Mouse (Mus musculus) C2C12 (cell line): ENCODE measurements around the gene Dcdc2a. TPM values are rescaled to one million over a fixed set of nuclear protein-coding genes. Genes with fewer than 3 reads are reported as not detected.

Experiments
- H3K27me3 ChIP-seq: one replicate; pipeline ENCODE4 v1.6.1; 2011; ENCODE audit not compliant: control insufficient read depth, insufficient read depth, insufficient read length
- H3K36me3 ChIP-seq: one replicate; pipeline ENCODE4 v1.6.1; 2011; ENCODE audit not compliant: control insufficient read depth, insufficient read depth
- H3K4me3 ChIP-seq: one replicate; pipeline ENCODE4 v1.5.1; 2011; ENCODE audit warnings: mild to moderate bottlenecking, control low read depth; ENCODE audit not compliant: poor library complexity, insufficient read depth, severe bottlenecking
- H3K79me2 ChIP-seq: one replicate; pipeline ENCODE4 v1.6.1; 2011; ENCODE audit not compliant: control insufficient read depth, insufficient read depth
- H3K79me3 ChIP-seq: one replicate; pipeline ENCODE4 v1.6.1; 2011; ENCODE audit warnings: low read depth, control low read depth
- H3ac ChIP-seq: one replicate; pipeline ENCODE3; 2011; ENCODE audit warnings: low read depth; ENCODE audit not compliant: control insufficient read depth, insufficient read length
- CEBPB ChIP-seq: IDR thresholded peaks from one replicate; pipeline ENCODE4 v1.6.1; 2011; ENCODE audit warnings: low read depth, mild to moderate bottlenecking, control low read depth, moderate library complexity
- CTCF ChIP-seq: IDR thresholded peaks from one replicate; pipeline ENCODE4 v1.5.1; 2011; ENCODE audit not compliant: control insufficient read depth, insufficient read depth, insufficient read length
- FOSL1 ChIP-seq: IDR thresholded peaks from one replicate; pipeline ENCODE4 v1.8.0; 2011; ENCODE audit warnings: mild to moderate bottlenecking, low read length; ENCODE audit not compliant: poor library complexity, insufficient read depth, severe bottlenecking
- MAX ChIP-seq: IDR thresholded peaks from one replicate; pipeline ENCODE4 v1.6.1; 2011; ENCODE audit warnings: mild to moderate bottlenecking, control low read depth
- MYOD1 ChIP-seq: IDR thresholded peaks from one replicate; pipeline ENCODE4 v1.6.1; 2011; ENCODE audit warnings: low read depth; ENCODE audit not compliant: control insufficient read depth, insufficient read length
- MYOG ChIP-seq: IDR thresholded peaks from one replicate; pipeline ENCODE4 v1.6.1; 2011; ENCODE audit not compliant: control insufficient read depth, insufficient read length; ENCODE audit errors: extremely low read depth
- USF1 ChIP-seq: IDR thresholded peaks from one replicate; pipeline ENCODE4 v1.6.1; 2011; ENCODE audit warnings: low read depth, mild to moderate bottlenecking, control low read depth, moderate library complexity
- polyA plus RNA-seq: library from polyadenylated mRNA; unstranded; fragments of >200 nt; fragmentation: generic; extraction: Trizol; gene quantifications from one replicate; pipeline ENCODE4 v1.2.1, GENCODE M21; 2012; ENCODE audit warnings: missing spikeins

The Dcdc2a gene
- polyA plus RNA-seq, 1 experiment, result not detected

DNA sequence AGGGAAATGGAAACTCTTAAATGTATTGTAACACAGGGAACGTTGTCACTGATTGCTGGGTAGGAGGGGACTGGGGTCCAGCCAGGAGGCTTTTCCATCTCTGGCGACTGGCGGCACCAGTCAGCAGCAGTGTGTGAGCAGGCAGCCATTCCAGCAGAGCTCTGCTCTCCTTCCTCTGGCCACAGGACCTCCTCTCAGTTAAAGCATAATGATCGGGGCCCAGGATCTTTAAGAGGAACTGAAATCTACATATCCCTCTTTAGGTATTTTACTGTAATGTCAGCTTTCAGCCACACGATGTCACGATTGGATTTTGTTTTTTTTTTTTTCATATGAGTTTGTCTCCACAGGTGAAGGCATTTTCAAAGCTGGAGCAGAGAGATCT, 131.5 kb downstream of the Dcdc2a start:
- H3K36me3 ChIP-seq, result no peaks in the 10 kb centered on the region
- TF ChIP-seq USF1, result no peak
- peaks cover 4% of the 10 kb centered on the region for H3K27me3 ChIP-seq
- H3K79me2 ChIP-seq, result no peaks in the 10 kb centered on the region
- H3K79me3 ChIP-seq, result no peaks in the 10 kb centered on the region
- no peak overlapping the region for H3K4me3 ChIP-seq
- no peak overlapping the region for H3ac ChIP-seq

DNA sequence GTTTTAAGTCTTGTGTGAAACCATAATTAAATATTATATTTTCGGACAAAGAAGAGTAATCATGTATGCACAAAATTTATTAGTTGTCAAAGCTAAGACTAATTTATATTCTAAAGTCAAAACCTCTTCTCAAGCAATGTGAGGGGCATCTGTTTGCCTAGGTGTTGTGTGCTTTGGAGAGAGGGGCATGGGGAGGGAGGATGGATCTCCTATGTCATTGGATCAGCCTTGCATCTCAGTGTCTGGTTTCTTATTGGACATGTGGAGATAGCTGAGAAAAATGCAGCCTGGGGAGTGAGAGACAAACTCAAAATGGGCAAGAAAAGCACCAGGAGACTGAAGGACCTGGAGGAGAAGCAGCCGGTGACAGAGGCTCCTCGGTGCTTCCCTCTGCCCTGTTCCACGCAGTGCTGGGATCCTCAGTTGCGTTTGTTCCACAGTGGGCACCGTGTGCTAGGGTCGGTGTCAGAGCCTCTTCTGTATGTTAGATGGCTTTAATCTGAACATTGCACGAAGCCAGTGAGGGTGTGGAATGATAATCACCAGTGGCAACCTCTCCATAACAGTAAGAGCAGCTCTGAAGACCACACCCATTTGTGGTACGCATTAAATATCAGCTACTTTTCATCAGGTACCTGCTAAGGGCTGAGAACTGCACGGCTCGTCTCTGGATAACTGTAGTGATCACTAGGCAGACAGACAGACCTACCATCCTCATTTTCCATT, 133.8 kb downstream of the Dcdc2a start:
- no peak overlapping the region for H3K4me3 ChIP-seq
- H3K36me3 ChIP-seq, result no peaks in the 10 kb centered on the region
- H3K27me3 ChIP-seq, result peaks cover 4% of the 10 kb centered on the region
- H3ac ChIP-seq, result no peak overlapping the region
- H3K79me3 ChIP-seq, result no peaks in the 10 kb centered on the region
- TF ChIP-seq CEBPB (no peak), FOSL1 (no peak), USF1 (no peak), MAX (no peak), CTCF (no peak), MYOG (no peak), MYOD1 (no peak)
- no peaks in the 10 kb centered on the region for H3K79me2 ChIP-seq

DNA sequence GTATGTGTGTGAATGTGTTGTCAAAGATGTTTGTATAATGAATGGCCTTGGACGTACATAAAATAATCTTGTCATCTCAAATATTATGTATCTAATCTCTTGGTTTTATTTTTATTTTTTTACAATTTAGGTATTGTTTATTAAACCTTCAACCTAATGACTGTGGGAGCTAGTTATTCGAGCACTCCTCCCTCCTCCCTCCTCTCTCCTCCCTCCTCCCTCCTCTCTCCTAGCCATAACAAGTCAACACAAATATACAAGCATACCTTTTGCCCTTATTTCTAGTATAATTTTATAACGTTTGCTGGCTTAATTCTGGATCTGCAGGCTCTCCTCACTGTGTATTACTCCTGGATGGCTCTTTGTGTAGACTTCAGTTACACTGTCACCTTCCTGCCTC, 134.4 kb downstream of the Dcdc2a start:
- Histone ChIP-seq H3K79me3 (no peaks in the 10 kb centered on the region), H3K27me3 (peaks cover 3% of the 10 kb centered on the region), H3K79me2 (no peaks in the 10 kb centered on the region), H3ac (no peak overlapping the region), H3K36me3 (no peaks in the 10 kb centered on the region), H3K4me3 (no peak overlapping the region)
- no peak for TF ChIP-seq FOSL1

DNA sequence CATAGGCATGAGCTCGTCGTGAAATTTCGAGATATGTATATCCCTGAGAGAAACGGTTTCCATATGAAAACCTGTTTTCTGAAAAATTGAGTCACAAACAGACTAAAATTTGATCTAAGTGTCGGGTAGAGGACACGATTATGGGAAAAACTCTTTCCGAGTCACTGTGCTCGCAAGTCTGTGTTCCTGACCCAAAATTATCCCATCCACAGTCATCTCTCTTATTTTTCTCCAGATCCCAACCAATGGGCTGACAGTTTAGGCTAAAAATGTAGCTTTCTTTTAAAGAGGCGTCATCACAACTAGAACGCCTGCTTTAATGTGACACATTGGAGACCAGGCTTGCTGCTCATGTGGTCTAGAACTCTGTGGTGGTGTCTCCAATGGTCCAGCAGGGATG, 139.9 kb downstream of the Dcdc2a start:
- Histone ChIP-seq H3K79me2 (no peaks in the 10 kb centered on the region), H3K4me3 (no peak overlapping the region), H3K27me3 (no peaks in the 10 kb centered on the region), H3K79me3 (no peaks in the 10 kb centered on the region), H3ac (no peak overlapping the region), H3K36me3 (no peaks in the 10 kb centered on the region)
- TF ChIP-seq FOSL1 (no peak), MYOD1 (no peak), CEBPB (no peak), MAX (no peak), CTCF (no peak), MYOG (no peak), USF1 (no peak)

DNA sequence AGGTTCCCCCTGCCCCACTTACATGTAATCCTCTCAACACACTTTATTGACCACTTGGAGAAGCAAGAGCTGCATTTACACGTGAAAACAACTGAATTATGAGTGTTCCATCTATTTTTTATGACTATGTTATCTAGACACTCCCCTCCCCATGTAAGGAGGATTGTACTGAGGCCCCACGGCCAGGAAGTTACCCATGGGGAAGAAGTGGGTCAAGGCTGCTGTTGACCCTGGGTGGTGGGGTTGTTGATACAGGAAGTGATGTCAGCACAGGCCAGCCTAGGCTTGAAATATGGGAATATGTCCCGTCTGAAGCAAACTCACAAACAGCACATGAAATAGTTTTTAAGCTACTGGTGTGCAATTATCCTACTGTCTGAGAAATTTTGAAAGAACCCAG, 144.1 kb downstream of the Dcdc2a start:
- Histone ChIP-seq H3K4me3 (no peak overlapping the region), H3ac (no peak overlapping the region), H3K79me3 (no peaks in the 10 kb centered on the region), H3K36me3 (no peaks in the 10 kb centered on the region), H3K27me3 (no peaks in the 10 kb centered on the region), H3K79me2 (no peaks in the 10 kb centered on the region)
- no peak for TF ChIP-seq MAX
- no peak for TF ChIP-seq CEBPB
- no peak for TF ChIP-seq MYOD1
- TF ChIP-seq CTCF, result no peak
- TF ChIP-seq MYOG, result no peak
- no peak for TF ChIP-seq USF1
- no peak for TF ChIP-seq FOSL1

DNA sequence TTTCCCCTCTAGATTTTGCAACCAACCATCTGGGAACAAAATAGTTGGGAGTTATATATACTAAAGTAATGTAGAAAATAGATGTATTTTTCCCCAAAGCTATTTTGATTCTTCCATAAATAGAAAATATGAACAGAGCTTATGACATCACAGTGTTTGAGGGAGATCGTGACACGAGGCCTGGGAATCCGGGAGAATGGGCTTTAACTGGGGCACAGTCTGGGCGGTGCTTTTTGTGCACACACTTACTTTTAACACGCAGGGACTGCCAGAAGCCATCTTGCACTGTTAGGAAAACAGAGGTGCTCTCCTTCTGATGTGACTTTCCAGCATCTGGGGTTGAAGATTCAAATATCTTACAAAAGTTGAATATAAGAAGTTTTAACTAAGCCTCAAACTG, 151.1 kb downstream of the Dcdc2a start:
- Histone ChIP-seq H3K79me3 (no peaks in the 10 kb centered on the region), H3K36me3 (no peaks in the 10 kb centered on the region), H3K4me3 (no peak overlapping the region), H3K79me2 (no peaks in the 10 kb centered on the region), H3ac (no peak overlapping the region), H3K27me3 (no peaks in the 10 kb centered on the region)
- TF ChIP-seq MYOG (no peak), USF1 (no peak), MAX (no peak), CEBPB (no peak), MYOD1 (no peak), FOSL1 (no peak), CTCF (no peak)
